Mouse (Mus musculus): ENCODE measurements around the gene Bola2. TPM values are rescaled to one million over a fixed set of nuclear protein-coding genes. Genes with fewer than 3 reads are reported as not detected.

The Bola2 gene
- polyA plus RNA-seq, 1 experiment: 116 TPM

DNA sequence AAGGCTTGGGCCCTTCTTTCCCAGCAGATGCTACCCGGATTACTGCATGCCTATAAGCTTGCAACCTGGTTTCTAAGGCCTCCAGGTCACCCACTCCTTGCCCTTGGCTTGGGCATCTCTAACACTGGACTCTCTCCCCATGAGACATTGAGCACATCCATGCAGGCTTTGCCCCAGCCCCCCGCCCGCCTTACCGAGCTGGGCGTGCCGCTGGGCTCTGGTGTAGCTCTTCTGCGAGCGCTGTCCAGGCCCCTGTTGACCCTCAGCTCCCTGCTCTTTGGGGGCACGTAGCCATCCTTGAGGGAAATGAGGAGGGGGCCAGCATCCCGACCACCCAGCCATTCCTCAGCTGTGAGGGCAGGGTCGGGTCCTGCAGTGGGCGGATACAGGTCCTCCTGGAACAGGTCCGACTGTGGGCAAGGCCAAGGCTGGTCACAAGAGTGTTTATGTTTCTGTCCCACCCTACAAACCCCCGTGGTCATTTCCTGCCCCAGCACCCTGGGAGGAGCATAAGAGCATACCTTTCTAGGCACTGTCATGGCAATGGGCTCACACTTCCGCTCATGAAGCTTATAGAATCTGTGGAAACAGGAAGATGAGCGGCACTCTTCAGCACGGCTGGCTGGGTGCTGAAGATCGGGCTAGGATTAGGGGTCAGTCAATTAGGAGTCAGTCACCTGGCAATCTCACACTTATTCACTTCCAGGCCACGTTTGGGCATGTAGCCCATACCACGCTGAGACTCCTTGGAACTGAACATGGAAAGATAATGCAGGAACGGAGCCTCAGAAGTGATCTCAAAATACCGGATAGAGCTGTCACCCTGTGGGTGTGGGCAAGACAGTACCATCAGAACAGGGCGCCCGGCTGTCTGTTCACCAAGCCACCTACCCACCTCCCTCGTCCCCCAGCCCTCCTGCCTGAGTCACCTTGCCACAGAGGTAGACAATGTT lies 5.1 kb downstream of the Bola2 start:
- Histone ChIP-seq H3ac (ENCODE audit: control insufficient read depth, insufficient read length, low read depth) (no peak overlapping the region), H3K79me2 (ENCODE audit: control insufficient read depth, insufficient read depth) (peaks cover 24% of the 10 kb centered on the region), H3K79me3 (ENCODE audit: low read depth) (peaks cover 11% of the 10 kb centered on the region), H3K27me3 (ENCODE audit: control insufficient read depth, insufficient read depth, insufficient read length) (peaks cover 12% of the 10 kb centered on the region), H3K36me3 (ENCODE audit: control insufficient read depth, insufficient read depth) (peaks cover 6% of the 10 kb centered on the region), H3K4me3 (ENCODE audit: insufficient read depth, poor library complexity, severe bottlenecking) (no peak overlapping the region)
- TF ChIP-seq CTCF (IDR thresholded peaks at IDR 0.05; ENCODE audit: control insufficient read depth, insufficient read depth, insufficient read length) (no peak), USF1 (IDR thresholded peaks at IDR 0.05; ENCODE audit: low read depth) (no peak), MYOD1 (IDR thresholded peaks at IDR 0.05; ENCODE audit: control insufficient read depth, insufficient read length, low read depth) (no peak), FOSL1 (IDR thresholded peaks at IDR 0.05; ENCODE audit: insufficient read depth, low read length, poor library complexity, severe bottlenecking) (no peak), MYOG (IDR thresholded peaks at IDR 0.05; ENCODE audit: control insufficient read depth, extremely low read depth, insufficient read length) (no peak), MAX (IDR thresholded peaks at IDR 0.05) (no peak), CEBPB (IDR thresholded peaks at IDR 0.05; ENCODE audit: low read depth) (no peak)

DNA sequence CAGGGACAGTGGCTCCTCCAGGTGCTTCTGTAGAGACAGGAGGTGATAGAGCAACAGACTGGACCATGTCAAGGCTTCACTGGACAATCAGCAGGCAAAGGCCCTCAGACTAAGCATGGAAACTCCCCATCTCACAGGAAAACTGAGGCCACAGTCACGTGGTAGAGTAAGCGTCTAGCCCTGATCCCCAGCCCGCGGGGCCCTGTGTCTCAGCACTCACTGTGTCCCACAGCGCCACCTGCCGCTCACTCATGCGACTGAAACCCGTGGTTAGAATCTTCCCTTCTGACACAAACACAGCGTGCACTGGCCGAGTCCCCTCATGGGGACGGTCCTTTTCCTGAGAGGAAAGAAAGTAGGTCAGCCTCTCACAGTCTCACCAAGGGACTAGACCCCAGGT lies 5.9 kb downstream of the Bola2 start:
- H3K79me3 ChIP-seq (ENCODE audit: low read depth): peaks cover 11% of the 10 kb centered on the region
- peaks cover 6% of the 10 kb centered on the region for H3K36me3 ChIP-seq (ENCODE audit: control insufficient read depth, insufficient read depth)
- H3K4me3 ChIP-seq (ENCODE audit: insufficient read depth, poor library complexity, severe bottlenecking): no peak overlapping the region
- H3K79me2 ChIP-seq (ENCODE audit: control insufficient read depth, insufficient read depth): peaks cover 21% of the 10 kb centered on the region
- peaks cover 19% of the 10 kb centered on the region for H3K27me3 ChIP-seq (ENCODE audit: control insufficient read depth, insufficient read depth, insufficient read length)
- H3ac ChIP-seq (ENCODE audit: control insufficient read depth, insufficient read length, low read depth): no peak overlapping the region
- TF ChIP-seq MYOG (IDR thresholded peaks at IDR 0.05; ENCODE audit: control insufficient read depth, extremely low read depth, insufficient read length): no peak
- TF ChIP-seq FOSL1 (IDR thresholded peaks at IDR 0.05; ENCODE audit: insufficient read depth, low read length, poor library complexity, severe bottlenecking): no peak
- TF ChIP-seq USF1 (IDR thresholded peaks at IDR 0.05; ENCODE audit: low read depth): peak; percentile 76
- TF ChIP-seq CTCF (IDR thresholded peaks at IDR 0.05; ENCODE audit: control insufficient read depth, insufficient read depth, insufficient read length): peak; percentile 84
- TF ChIP-seq MAX (IDR thresholded peaks at IDR 0.05): peak; percentile 63

DNA sequence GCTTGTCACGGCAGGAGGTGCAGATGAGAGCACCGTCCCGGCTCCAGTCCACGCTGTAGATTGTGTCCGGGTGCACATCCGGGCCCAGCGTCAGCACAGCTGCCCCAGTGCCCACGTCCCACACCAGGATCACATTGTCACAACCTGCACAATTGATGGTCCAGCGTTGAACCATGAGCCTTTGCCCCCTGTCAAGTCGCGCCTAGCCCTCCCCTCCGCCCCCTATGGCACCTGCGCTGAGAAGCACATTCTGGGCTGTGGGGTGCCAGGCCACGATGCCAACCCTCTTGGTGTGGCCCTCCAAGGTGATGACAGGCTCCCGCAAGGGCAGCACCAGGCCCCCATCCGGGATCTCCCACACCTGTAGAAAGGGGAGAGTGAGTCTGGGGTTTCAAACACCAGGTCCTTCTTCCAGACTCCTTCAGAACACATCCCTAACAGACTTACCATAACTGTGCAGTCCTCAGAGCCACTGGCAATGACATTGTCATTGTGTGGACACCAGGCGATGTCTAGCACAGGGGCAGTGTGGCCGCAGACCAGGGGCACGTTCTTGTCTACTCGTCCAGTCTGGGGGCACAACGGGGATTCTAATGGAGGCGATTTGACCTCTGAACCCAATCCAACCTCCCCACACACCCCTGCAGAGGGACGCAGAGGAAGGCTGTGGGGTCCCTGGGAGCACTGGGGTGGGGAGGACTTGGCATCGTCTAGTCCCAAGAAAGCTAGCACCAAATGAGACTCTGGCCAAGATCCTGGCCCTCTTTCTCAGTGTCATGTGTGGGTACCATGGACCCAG lies 6.6 kb downstream of the Bola2 start:
- H3K79me3 ChIP-seq (ENCODE audit: low read depth): peaks cover 5% of the 10 kb centered on the region
- H3K27me3 ChIP-seq (ENCODE audit: control insufficient read depth, insufficient read depth, insufficient read length): peaks cover 21% of the 10 kb centered on the region
- no peak for TF ChIP-seq MYOG (IDR thresholded peaks at IDR 0.05; ENCODE audit: control insufficient read depth, extremely low read depth, insufficient read length)
- TF ChIP-seq CEBPB (IDR thresholded peaks at IDR 0.05; ENCODE audit: low read depth): no peak
- TF ChIP-seq MYOD1 (IDR thresholded peaks at IDR 0.05; ENCODE audit: control insufficient read depth, insufficient read length, low read depth): no peak
- TF ChIP-seq MAX (IDR thresholded peaks at IDR 0.05): no peak
- H3ac ChIP-seq (ENCODE audit: control insufficient read depth, insufficient read length, low read depth): no peak overlapping the region
- H3K4me3 ChIP-seq (ENCODE audit: insufficient read depth, poor library complexity, severe bottlenecking): no peak overlapping the region
- H3K36me3 ChIP-seq (ENCODE audit: control insufficient read depth, insufficient read depth): peaks cover 6% of the 10 kb centered on the region
- peaks cover 14% of the 10 kb centered on the region for H3K79me2 ChIP-seq (ENCODE audit: control insufficient read depth, insufficient read depth)

DNA sequence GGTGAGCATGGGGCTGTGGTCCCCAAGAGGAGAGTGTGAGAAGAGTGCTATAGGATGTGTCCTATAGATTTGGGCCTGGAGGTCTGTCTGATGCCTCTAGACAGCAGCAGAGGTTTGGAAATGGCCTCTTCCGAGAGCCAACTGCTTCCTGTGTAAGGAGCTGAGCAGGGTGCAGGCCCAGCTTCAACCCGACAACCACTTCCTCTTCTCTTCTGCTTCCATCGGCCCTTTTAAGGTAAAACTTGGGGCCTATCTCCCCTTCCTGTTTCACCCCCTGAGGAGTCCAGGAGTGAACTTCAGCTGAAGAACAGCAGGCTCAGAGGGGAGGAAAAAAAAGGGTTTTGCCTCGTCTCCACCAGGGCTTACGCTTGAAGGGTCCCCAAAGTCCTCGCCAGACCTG lies 7.2 kb downstream of the Bola2 start:
- no peak overlapping the region for H3K4me3 ChIP-seq (ENCODE audit: insufficient read depth, poor library complexity, severe bottlenecking)
- peaks cover 4% of the 10 kb centered on the region for H3K36me3 ChIP-seq (ENCODE audit: control insufficient read depth, insufficient read depth)
- peaks cover 8% of the 10 kb centered on the region for H3K79me2 ChIP-seq (ENCODE audit: control insufficient read depth, insufficient read depth)
- H3K27me3 ChIP-seq (ENCODE audit: control insufficient read depth, insufficient read depth, insufficient read length): peaks cover 23% of the 10 kb centered on the region
- no peak for TF ChIP-seq CTCF (IDR thresholded peaks at IDR 0.05; ENCODE audit: control insufficient read depth, insufficient read depth, insufficient read length)
- no peak for TF ChIP-seq FOSL1 (IDR thresholded peaks at IDR 0.05; ENCODE audit: insufficient read depth, low read length, poor library complexity, severe bottlenecking)
- no peak for TF ChIP-seq MYOD1 (IDR thresholded peaks at IDR 0.05; ENCODE audit: control insufficient read depth, insufficient read length, low read depth)
- TF ChIP-seq MYOG (IDR thresholded peaks at IDR 0.05; ENCODE audit: control insufficient read depth, extremely low read depth, insufficient read length): no peak
- TF ChIP-seq USF1 (IDR thresholded peaks at IDR 0.05; ENCODE audit: low read depth): no peak
- no peak for TF ChIP-seq MAX (IDR thresholded peaks at IDR 0.05)
- no peak for TF ChIP-seq CEBPB (IDR thresholded peaks at IDR 0.05; ENCODE audit: low read depth)
- H3ac ChIP-seq (ENCODE audit: control insufficient read depth, insufficient read length, low read depth): no peak overlapping the region
- H3K79me3 ChIP-seq (ENCODE audit: low read depth): no peaks in the 10 kb centered on the region

DNA sequence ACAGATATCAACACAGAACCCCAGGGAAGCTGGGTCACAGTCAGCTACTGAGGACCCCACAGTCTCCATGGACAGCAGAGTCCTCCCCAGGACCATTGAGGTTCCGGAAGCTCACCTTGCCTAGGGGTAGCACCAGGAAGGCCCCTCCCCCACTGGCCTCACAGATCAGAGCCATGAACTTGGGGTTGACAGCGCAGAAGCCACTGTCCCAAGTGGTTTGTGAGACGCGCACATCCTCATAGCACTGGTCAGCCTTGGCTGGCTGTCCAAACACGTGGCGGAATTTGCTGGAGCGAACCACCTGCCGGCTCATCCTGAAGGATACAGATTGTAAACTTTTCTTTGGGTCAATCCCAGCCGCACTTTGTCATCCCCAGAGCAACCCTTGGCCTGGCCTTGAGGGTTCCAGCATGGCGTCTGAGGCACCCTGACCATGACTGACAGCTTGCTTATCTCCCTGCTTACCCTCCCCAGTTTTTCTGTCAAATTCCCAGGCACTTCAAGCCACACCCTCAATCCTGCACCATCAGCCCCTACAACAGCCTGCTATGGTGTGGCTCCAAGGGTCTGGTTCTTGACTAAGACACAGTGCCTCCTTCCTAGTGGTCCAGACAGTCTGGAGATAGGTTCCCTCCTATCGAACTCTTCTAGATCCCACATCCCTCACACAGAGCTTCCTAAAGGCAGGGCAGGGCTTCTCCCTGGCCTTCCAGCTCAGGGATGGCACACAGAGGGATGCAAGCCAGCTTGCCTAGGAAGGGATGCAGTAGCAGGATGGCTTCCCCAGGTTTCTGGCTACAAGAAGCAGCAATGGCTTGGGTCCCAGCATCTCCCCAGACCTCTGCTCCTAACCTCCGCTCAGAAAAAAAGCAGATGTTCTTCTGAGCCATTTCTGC lies 7.9 kb downstream of the Bola2 start:
- no peak for TF ChIP-seq CTCF (IDR thresholded peaks at IDR 0.05; ENCODE audit: control insufficient read depth, insufficient read depth, insufficient read length)
- no peak for TF ChIP-seq FOSL1 (IDR thresholded peaks at IDR 0.05; ENCODE audit: insufficient read depth, low read length, poor library complexity, severe bottlenecking)
- no peak for TF ChIP-seq CEBPB (IDR thresholded peaks at IDR 0.05; ENCODE audit: low read depth)
- no peak for TF ChIP-seq MAX (IDR thresholded peaks at IDR 0.05)
- no peak for TF ChIP-seq MYOG (IDR thresholded peaks at IDR 0.05; ENCODE audit: control insufficient read depth, extremely low read depth, insufficient read length)
- TF ChIP-seq USF1 (IDR thresholded peaks at IDR 0.05; ENCODE audit: low read depth): no peak
- TF ChIP-seq MYOD1 (IDR thresholded peaks at IDR 0.05; ENCODE audit: control insufficient read depth, insufficient read length, low read depth): no peak
- Histone ChIP-seq H3K79me3 (ENCODE audit: low read depth) (no peaks in the 10 kb centered on the region), H3K36me3 (ENCODE audit: control insufficient read depth, insufficient read depth) (peaks cover 4% of the 10 kb centered on the region), H3K79me2 (ENCODE audit: control insufficient read depth, insufficient read depth) (peaks cover under 1% of the 10 kb centered on the region), H3K27me3 (ENCODE audit: control insufficient read depth, insufficient read depth, insufficient read length) (peaks cover 31% of the 10 kb centered on the region), H3ac (ENCODE audit: control insufficient read depth, insufficient read length, low read depth) (no peak overlapping the region), H3K4me3 (ENCODE audit: insufficient read depth, poor library complexity, severe bottlenecking) (no peak overlapping the region)

Data from C2C12 (cell line).